Mouse (Mus musculus): Measurements from ENCODE around the gene Ccnd3. TPM values are rescaled to one million over a fixed set of nuclear protein-coding genes. Genes with fewer than 3 reads are reported as not detected.

The Ccnd3 gene
- total RNA-seq, 4 experiments from 2014 or later: 28.2 to 33.4 (median 30.8) TPM

Other genes starting within 250 kb of the Ccnd3 start
- 10 to 100 TPM; 27.5 to 39.5 (median 27.8) TPM for gene Mrps10, start 136.2 kb upstream of the Ccnd3 start, total RNA-seq (2022)
- 1 to 10 TPM in 2 of 4 experiments, under 1 TPM in 2; 0.87 to 1.5 (median 1.2) TPM for gene Guca1b, start 119.7 kb upstream of the Ccnd3 start, total RNA-seq (2022)
- under 1 TPM in 2 of 4 experiments, not detected in 2; 0.57 to 0.93 TPM for gene Guca1a, start 104.5 kb upstream of the Ccnd3 start, total RNA-seq (2022)
- 1 to 10 TPM in 1 of 4 experiments, under 1 TPM in 3; 0.35 to 1.4 (median 0.64) TPM for gene AI661453, start 68.4 kb upstream of the Ccnd3 start, total RNA-seq (2022)
- gene 1700001C19Rik, start 67.7 kb upstream of the Ccnd3 start, total RNA-seq (2022): not detected
- 10 to 100 TPM; 17.6 to 22.3 (median 19.1) TPM for gene Taf8, start 2.8 kb upstream of the Ccnd3 start, total RNA-seq (2022)
- 10 to 100 TPM; 15.7 to 19.0 (median 17.1) TPM for gene Bysl, start 106.4 kb downstream of the Ccnd3 start, total RNA-seq (2022)
- gene Med20, start 106.5 kb downstream of the Ccnd3 start, total RNA-seq (2022): 10 to 100 TPM; 26.3 to 34.7 (median 27.2) TPM
- gene Gm20517, start 106.5 kb downstream of the Ccnd3 start, total RNA-seq (2022): 1 to 10 TPM; 3.8 to 9.6 (median 6.6) TPM
- gene Usp49, start 125.6 kb downstream of the Ccnd3 start, total RNA-seq (2022): 10 to 100 TPM; 10.2 to 13.4 (median 11.6) TPM
- 100 to 1,000 TPM; 191 to 212 (median 201) TPM for gene Tomm6, start 183.3 kb downstream of the Ccnd3 start, total RNA-seq (2022)
- gene Frs3, start 184.0 kb downstream of the Ccnd3 start, total RNA-seq (2022): 10 to 100 TPM; 27.3 to 37.3 (median 33.4) TPM
- gene Gm21981, start 189.4 kb downstream of the Ccnd3 start, total RNA-seq (2022): 1 to 10 TPM; 2.4 to 4.9 (median 4.1) TPM
- gene Prickle4, start 189.7 kb downstream of the Ccnd3 start, total RNA-seq (2022): 1 to 10 TPM; 1.8 to 5.2 (median 4.3) TPM
- gene Pgc, start 221.8 kb downstream of the Ccnd3 start, total RNA-seq (2022): not detected
- 10 to 100 TPM; 12.3 to 17.8 (median 15.1) TPM for gene Tfeb, start 232.0 kb downstream of the Ccnd3 start, total RNA-seq (2022)

Data from left cerebral cortex, adult 8-10 months (tissue).